Mouse (Mus musculus): ENCODE results near the gene Pkd2l1. TPM values are rescaled to one million over a fixed set of nuclear protein-coding genes. Genes with fewer than 3 reads are reported as not detected.

Pkd2l1 gene
- polyA plus RNA-seq, 1 experiment from 2014 or later = 0.16 TPM

GRCm38 (mm10) chr19:44107661-44108521, 84.4 kb downstream of the Pkd2l1 start:
- DNase-seq (ENCODE audit: low spot score) = peak; percentile 11

- DNase-seq (ENCODE audit: low spot score) = peak; percentile 96
Observed at GRCm38 (mm10) chr19:44106831-44107660, 85.2 kb downstream of the Pkd2l1 start, which contains the start of gene Chuk. Gene Chuk, minus strand, starts transcription at chr19:44107480.

GRCm38 (mm10) chr19:44104393-44104792, 87.8 kb downstream of the Pkd2l1 start:
- no peak for DNase-seq (ENCODE audit: low spot score)

- DNase-seq (ENCODE audit: low spot score) = no peak
Observed at GRCm38 (mm10) chr19:44103001-44103400, 89.2 kb downstream of the Pkd2l1 start.

- no peak for DNase-seq (ENCODE audit: low spot score)
Observed at GRCm38 (mm10) chr19:44100840-44101239, 91.4 kb downstream of the Pkd2l1 start.

Other genes with a start within 250 kb of the Pkd2l1 start
- 0.23 and 0.39 TPM in 2 replicates for gene Cpn1, start 205.9 kb downstream of the Pkd2l1 start, polyA plus RNA-seq (2015; fragmentation: Nextera tagmentation; extraction: Ambion mirVana)
- gene Cyp2c23, start 163.2 kb downstream of the Pkd2l1 start, polyA plus RNA-seq (2015; fragmentation: Nextera tagmentation; extraction: Ambion mirVana) = 0.07 TPM in 1 of 2 replicates, not detected in the other
- gene Erlin1, start 122.7 kb downstream of the Pkd2l1 start, polyA plus RNA-seq (2015; fragmentation: Nextera tagmentation; extraction: Ambion mirVana) = 14.0 and 15.0 TPM in 2 replicates
- 35.4 and 42.2 TPM in 2 replicates for gene Chuk, start 85.0 kb downstream of the Pkd2l1 start, polyA plus RNA-seq (2015; fragmentation: Nextera tagmentation; extraction: Ambion mirVana)
- gene Cwf19l1, start 56.6 kb downstream of the Pkd2l1 start, polyA plus RNA-seq (2015; fragmentation: Nextera tagmentation; extraction: Ambion mirVana) = 37.6 and 38.8 TPM in 2 replicates
- 121 and 128 TPM in 2 replicates for gene Bloc1s2, start 46.0 kb downstream of the Pkd2l1 start, polyA plus RNA-seq (2015; fragmentation: Nextera tagmentation; extraction: Ambion mirVana)
- 0.15 and 0.29 TPM in 2 replicates for gene Scd3, start 10.8 kb upstream of the Pkd2l1 start, polyA plus RNA-seq (2015; fragmentation: Nextera tagmentation; extraction: Ambion mirVana)
- 68.8 and 69.7 TPM in 2 replicates for gene Scd2, start 101.2 kb upstream of the Pkd2l1 start, polyA plus RNA-seq (2015; fragmentation: Nextera tagmentation; extraction: Ambion mirVana)
- gene Scd4, start 140.7 kb upstream of the Pkd2l1 start, polyA plus RNA-seq (2015; fragmentation: Nextera tagmentation; extraction: Ambion mirVana) = 0.18 TPM in 2 replicates
- gene Scd1, start 215.4 kb upstream of the Pkd2l1 start, polyA plus RNA-seq (2015; fragmentation: Nextera tagmentation; extraction: Ambion mirVana) = 1.0 and 1.5 TPM in 2 replicates